Comparison of ENCODE assay signal across 8 mouse cellular contexts in the genomic region with DNA sequence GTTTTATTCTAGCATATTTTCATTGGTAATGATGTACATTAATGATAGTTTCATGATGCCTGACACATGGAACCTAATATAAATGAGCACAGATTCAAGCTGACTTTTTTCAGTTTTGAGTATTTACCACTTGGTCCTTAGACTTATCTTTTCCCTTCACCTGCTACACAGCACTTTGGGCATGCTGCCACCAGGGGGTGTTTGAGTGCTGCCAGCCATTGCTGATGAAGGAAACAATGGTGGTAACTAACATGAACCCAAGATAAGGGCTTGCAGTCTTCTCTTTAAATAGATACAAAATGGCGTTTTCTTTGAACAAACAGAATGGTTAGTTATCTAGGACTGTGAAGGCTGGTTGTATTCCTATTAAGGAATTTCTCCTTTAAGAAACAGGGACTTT. TPM values are rescaled to one million over a fixed set of nuclear protein-coding genes. Genes with fewer than 3 reads are reported as not detected.
A peak's percentile ranks its signal among the peaks of the same experiment; 100 is the strongest.
DNase-seq lines count a peak whose midpoint lies in the region; ATAC-seq and TF ChIP-seq lines count a peak whose summit lies in the region.

No protein-coding gene starts in this region.

- TF ChIP-seq POLR2A in embryonic fibroblast, embryonic 13.5 days (IDR thresholded peaks at IDR 0.05; ENCODE audit: low read depth, low read length) = no peak

- peak; percentile 93 for ATAC-seq in activated CD4-positive, CD25-positive, alpha-beta regulatory T cell, adult 4 months
- peak; percentile 45; the same call in 1 of the 2 replicates for ATAC-seq in midbrain, embryonic 13.5 days

- DNase-seq in heart, embryonic 10.5 days (ENCODE audit: low spot score) = peak; percentile 86
- no peak for DNase-seq in heart, postnatal 25 days (ENCODE audit: low spot score)
- DNase-seq in kidney, postnatal 10 days = peak; percentile 74
- peak; percentile 47 for DNase-seq in thymus, adult 18-20 months

- WGBS in heart, embryonic 10.5 days = 13% methylated on average over 1 of the region's 1 CpGs
- 38% methylated on average over 1 of the region's 1 CpGs for WGBS in midbrain, embryonic 13.5 days

- no peak overlapping the region for H3K4me2 ChIP-seq in midbrain, embryonic 13.5 days (replicated peaks)

- TF ChIP-seq CTCF in C2C12 (IDR thresholded peaks at IDR 0.05; ENCODE audit: control insufficient read depth, insufficient read depth, insufficient read length) = peak; percentile 24
- TF ChIP-seq CTCF in embryonic fibroblast, embryonic 13.5 days (IDR thresholded peaks at IDR 0.05; ENCODE audit: borderline replicate concordance, insufficient read depth, low read length) = peak; percentile 70

- H3ac ChIP-seq in C2C12 (ENCODE audit: control insufficient read depth, insufficient read length, low read depth) = no peak overlapping the region

- no peaks in the 10 kb centered on the region for H3K27me3 ChIP-seq in heart, embryonic 10.5 days (ENCODE audit: insufficient read depth, poor library complexity, severe bottlenecking)
- peaks cover 10% of the 10 kb centered on the region for H3K27me3 ChIP-seq in C2C12 (ENCODE audit: control insufficient read depth, insufficient read depth, insufficient read length)
- H3K27me3 ChIP-seq in midbrain, embryonic 13.5 days = 0 out of 2 replicates have a peak, but pooled peaks cover 4% of the 10 kb centered on the region

- peak overlapping the region; percentile 11; the same call in 1 of the 2 replicates for H3K27ac ChIP-seq in heart, embryonic 10.5 days
- H3K27ac ChIP-seq in embryonic fibroblast, embryonic 13.5 days (ENCODE audit: insufficient read depth, low read length) = no peak overlapping the region
- no peak overlapping the region for H3K27ac ChIP-seq in midbrain, embryonic 13.5 days

- H3K79me2 ChIP-seq in C2C12 (ENCODE audit: control insufficient read depth, insufficient read depth) = no peaks in the 10 kb centered on the region

- no peak overlapping the region for H3K9ac ChIP-seq in midbrain, embryonic 13.5 days (replicated peaks)

- intact Hi-C loops in heart, postnatal 25 days (cut with DNase I) = loop anchor here (2.0 kb wide), 1 partner anchor 100 kb away; no protein-coding TSS in a partner anchor

- no peaks in the 10 kb centered on the region for H3K9me3 ChIP-seq in heart, embryonic 10.5 days
- H3K9me3 ChIP-seq in midbrain, embryonic 13.5 days = no peaks in the 10 kb centered on the region

- no peak overlapping the region for H3K4me3 ChIP-seq in heart, embryonic 10.5 days
- H3K4me3 ChIP-seq in C2C12 (ENCODE audit: insufficient read depth, poor library complexity, severe bottlenecking) = no peak overlapping the region
- H3K4me3 ChIP-seq in embryonic fibroblast, embryonic 13.5 days (ENCODE audit: insufficient read depth, low read length) = no peak overlapping the region
- no peak overlapping the region for H3K4me3 ChIP-seq in midbrain, embryonic 13.5 days (replicated peaks)

- no peaks in the 10 kb centered on the region for H3K36me3 ChIP-seq in heart, embryonic 10.5 days
- H3K36me3 ChIP-seq in C2C12 (ENCODE audit: control insufficient read depth, insufficient read depth) = no peaks in the 10 kb centered on the region
- no peaks in the 10 kb centered on the region for H3K36me3 ChIP-seq in midbrain, embryonic 13.5 days

- H3K79me3 ChIP-seq in C2C12 (ENCODE audit: low read depth) = no peaks in the 10 kb centered on the region

- peaks cover 34% of the 10 kb centered on the region for H3K4me1 ChIP-seq in heart, embryonic 10.5 days
- no peaks in the 10 kb centered on the region for H3K4me1 ChIP-seq in embryonic fibroblast, embryonic 13.5 days (ENCODE audit: control insufficient read depth, insufficient read depth, low read length)
- peaks cover 9% of the 10 kb centered on the region for H3K4me1 ChIP-seq in midbrain, embryonic 13.5 days (replicated peaks)

TF ChIP-seq in C2C12, 6 proteins besides CTCF, POLR2A, EP300 and RAD21:
- TF ChIP-seq USF1 (IDR thresholded peaks at IDR 0.05; ENCODE audit: low read depth) (no peak), FOSL1 (IDR thresholded peaks at IDR 0.05; ENCODE audit: insufficient read depth, low read length, poor library complexity, severe bottlenecking) (no peak), CEBPB (IDR thresholded peaks at IDR 0.05; ENCODE audit: low read depth) (no peak), MYOD1 (IDR thresholded peaks at IDR 0.05; ENCODE audit: control insufficient read depth, insufficient read length, low read depth) (no peak), MYOG (IDR thresholded peaks at IDR 0.05; ENCODE audit: control insufficient read depth, extremely low read depth, insufficient read length) (no peak), MAX (IDR thresholded peaks at IDR 0.05) (no peak)

RNA-seq across cellular contexts. Expression of gene Fgl2, which starts 45.9 kb away (rescaled TPM):
- 14.0 and 26.0 TPM in 2 replicates for polyA plus RNA-seq in heart, embryonic 10.5 days (2016; fragmentation: Nextera tagmentation; extraction: Ambion mirVana)
- 10 to 100 TPM; 31.9 to 37.7 TPM for total RNA-seq in heart, postnatal 25 days (2021)
- 0.25 TPM for polyA plus RNA-seq in C2C12 (2012; fragmentation: generic; extraction: Trizol)
- polyA plus RNA-seq in activated CD4-positive, CD25-positive, alpha-beta regulatory T cell, adult 4 months (2017; shearing (Covaris generic)) = 10 to 100 TPM; 27.5 to 28.0 TPM
- 1.8 and 2.5 TPM in 2 replicates for polyA plus RNA-seq in embryonic fibroblast, embryonic 13.5 days (2011; ENCODE audit: insufficient read length, low read depth, missing spikeins)
- polyA plus RNA-seq in midbrain, embryonic 13.5 days (2015; fragmentation: Nextera tagmentation; extraction: Ambion mirVana) = 1.2 and 2.3 TPM in 2 replicates
